Mouse (Mus musculus) midbrain, embryonic 12.5 days (tissue): ENCODE results near the gene Zic5. TPM values are rescaled to one million over a fixed set of nuclear protein-coding genes. Genes with fewer than 3 reads are reported as not detected.

ENCODE experiments used
- ATAC-seq: fragments of 200-750 bp; cut with Nextera tagmentation; 2 replicates; pipeline ENCODE4 v1.8.0; 2017; ENCODE audit warnings: low read depth, moderate TSS enrichment, moderate library complexity; ENCODE audit not compliant: low FRiP score
- H3K27ac ChIP-seq: fragments of 300-500 bp; sonication (generic); replicated peaks from 2 replicates; pipeline ENCODE4 v1.5.1; 2016; ENCODE audit warnings: mild to moderate bottlenecking
- H3K27me3 ChIP-seq: fragments of 300-500 bp; sonication (generic); 2 replicates; pipeline ENCODE4 v1.6.1; 2016; ENCODE audit warnings: mild to moderate bottlenecking
- H3K36me3 ChIP-seq: fragments of 300-500 bp; sonication (generic); 2 replicates; pipeline ENCODE4 v1.6.1; 2016
- H3K4me1 ChIP-seq: fragments of 300-500 bp; sonication (generic); 2 replicates; pipeline ENCODE4 v1.6.1; 2016
- H3K4me2 ChIP-seq: fragments of 300-500 bp; sonication (generic); replicated peaks from 2 replicates; pipeline ENCODE4 v1.6.1; 2016; ENCODE audit warnings: mild to moderate bottlenecking, moderate library complexity
- H3K4me3 ChIP-seq: fragments of 300-500 bp; sonication (generic); 2 replicates; pipeline ENCODE4 v1.5.1; 2016; ENCODE audit warnings: mild to moderate bottlenecking
- H3K9ac ChIP-seq: fragments of 300-500 bp; sonication (generic); replicated peaks from 2 replicates; pipeline ENCODE4 v1.6.1; 2016; ENCODE audit warnings: mild to moderate bottlenecking, moderate library complexity
- H3K9me3 ChIP-seq: fragments of 300-500 bp; sonication (generic); 2 replicates; pipeline ENCODE4 v1.6.1; 2016; ENCODE audit warnings: mild to moderate bottlenecking
- WGBS: fragments of 180-500 bp; shearing (Covaris S2); methylation state at CpG from one replicate; pipeline ENCODE4 v1.1.7; 2016; 5-methylcytosine and 5-hydroxymethylcytosine counted together
- polyA plus RNA-seq: library from polyadenylated mRNA; unstranded; fragments of >200 nt; fragmentation: Nextera tagmentation; extraction: Ambion mirVana; gene quantifications from 2 replicates; pipeline ENCODE4 v1.2.1, GENCODE M21; 2016

Zic5 gene
- polyA plus RNA-seq, 1 experiment from 2014 or later, result 15.7 TPM

DNA sequence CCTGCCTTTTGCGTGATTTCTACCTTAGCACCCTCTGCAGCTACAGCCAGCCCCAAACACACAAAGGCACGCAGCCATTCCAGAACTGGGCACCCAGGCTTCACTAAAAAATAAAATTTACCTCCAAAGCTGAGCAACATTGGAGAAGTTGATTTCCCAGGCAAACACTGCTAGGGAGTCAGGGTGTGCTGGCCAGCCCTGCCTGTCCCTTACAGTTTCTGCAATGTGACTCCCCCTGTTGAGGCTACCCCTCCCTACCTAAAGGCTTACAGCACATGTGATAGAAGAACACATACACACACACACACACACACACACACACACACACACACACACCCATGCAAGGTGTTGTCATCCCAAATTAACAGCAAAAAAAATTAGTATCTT, 51.9 kb downstream of the Zic5 start:
- H3K27me3 ChIP-seq, result peaks cover 57% of the 10 kb centered on the region

DNA sequence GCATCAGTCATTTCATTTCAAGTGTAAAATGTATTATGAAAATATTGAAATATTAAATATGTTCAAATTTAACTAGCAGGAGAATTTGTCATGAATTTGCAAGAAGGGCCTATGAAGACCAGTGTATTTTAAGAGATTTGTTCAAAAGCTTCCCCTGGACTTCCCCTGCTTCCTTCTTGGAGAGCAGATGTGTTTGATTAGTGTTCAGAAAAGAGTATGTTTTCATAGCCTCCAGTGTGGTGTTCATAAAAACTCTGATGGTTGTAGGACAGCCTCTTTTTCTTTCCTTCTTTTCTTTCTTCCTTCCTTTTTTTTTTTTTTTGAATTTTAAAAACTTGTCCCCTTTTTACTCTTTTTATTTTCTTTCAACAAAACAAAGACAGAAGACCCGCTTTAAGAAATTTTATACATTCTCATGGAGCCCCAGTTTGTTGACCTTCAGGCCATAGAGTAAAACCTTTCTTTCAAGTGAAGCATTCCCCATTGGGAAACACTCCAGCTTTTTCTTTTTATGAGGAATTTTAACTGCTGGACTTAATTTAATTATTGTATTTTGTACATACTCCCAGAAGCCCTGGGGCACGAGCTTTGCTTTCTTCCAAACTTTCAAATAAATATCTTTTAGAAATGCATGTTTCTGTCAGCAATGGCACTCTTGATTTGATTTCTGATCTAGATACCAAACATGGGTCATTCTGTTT, 52.5 kb downstream of the Zic5 start:
- 51% methylated on average over 2 of the region's 2 CpGs for WGBS
- Histone ChIP-seq H3K4me1 (peaks cover 14% of the 10 kb centered on the region), H3K27ac (no peak overlapping the region), H3K9me3 (no peaks in the 10 kb centered on the region), H3K36me3 (no peaks in the 10 kb centered on the region), H3K9ac (no peak overlapping the region), H3K4me3 (no peak overlapping the region), H3K4me2 (no peak overlapping the region), H3K27me3 (peaks cover 57% of the 10 kb centered on the region)
- no peak for ATAC-seq

More for the DNA sequence above, 51.9 kb downstream of the Zic5 start:
- H3K36me3 ChIP-seq, result no peaks in the 10 kb centered on the region
- no peak overlapping the region for H3K4me2 ChIP-seq
- H3K4me1 ChIP-seq, result peaks cover 14% of the 10 kb centered on the region
- ATAC-seq, result no peak
- H3K27ac ChIP-seq, result no peak overlapping the region
- H3K4me3 ChIP-seq, result no peak overlapping the region
- 74% methylated on average over 2 of the region's 2 CpGs for WGBS
- H3K9me3 ChIP-seq, result no peaks in the 10 kb centered on the region
- no peak overlapping the region for H3K9ac ChIP-seq

Other genes with a start within 250 kb of the Zic5 start
- gene Gm5089, start 14.6 kb downstream of the Zic5 start, polyA plus RNA-seq, result 1.7 and 2.6 TPM in 2 replicates
- gene Zic2, start 9.8 kb upstream of the Zic5 start, polyA plus RNA-seq, result 14.2 and 21.1 TPM in 2 replicates
- 0.31 and 0.68 TPM in 2 replicates for gene Gm10837, start 24.9 kb upstream of the Zic5 start, polyA plus RNA-seq
- gene Pcca, start 68.6 kb upstream of the Zic5 start, polyA plus RNA-seq, result 32.2 and 33.5 TPM in 2 replicates